Mouse (Mus musculus): Measurements from ENCODE around the gene Yod1.

DNA sequence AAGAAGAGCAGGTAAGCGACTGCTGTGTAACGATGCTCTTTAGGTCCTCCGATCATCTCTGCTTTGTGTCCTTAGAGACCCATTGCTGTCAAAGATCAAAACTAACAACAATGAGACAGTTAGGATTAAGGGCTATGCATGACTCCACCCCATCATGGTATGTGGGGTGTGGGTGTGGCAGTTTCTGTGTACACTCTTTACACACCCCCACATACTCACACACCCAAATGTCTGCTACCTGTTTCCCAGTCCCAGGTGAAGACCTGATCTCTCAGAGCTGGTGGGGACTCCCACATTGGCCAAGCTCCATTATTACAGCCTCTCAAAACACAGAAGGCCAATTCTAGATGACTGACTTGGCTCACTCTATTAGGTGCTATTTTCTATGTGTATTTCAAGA is 28.5 kb downstream of the Yod1 start:
- TF ChIP-seq CTCF (IDR thresholded peaks at IDR 0.05) = no peak
- no peak; the same call in 1 of the 2 replicates for TF ChIP-seq EP300 (IDR thresholded peaks at IDR 0.05)
